Mouse (Mus musculus): ENCODE measurements around the gene Vmn2r83.
"Not testable (repeated sequence)": the region's sequence is repeated elsewhere in the genome, so short reads cannot be mapped to it uniquely, and the experiment has no call there.

The Vmn2r83 gene

GRCm38 (mm10) chr10:79468431-79468830 lies at the start of gene Vmn2r83:
Vmn2r83 (plus strand) TSS chr10:79468731.
- DNase-seq (ENCODE audit: low spot score), result no peak

GRCm38 (mm10) chr10:79435141-79435820 lies 33.2 kb upstream of the Vmn2r83 start:
- DNase-seq (ENCODE audit: low spot score), result not testable (repeated sequence)

- DNase-seq (ENCODE audit: low spot score), result no peak
Observed at GRCm38 (mm10) chr10:79495886-79496285, 27.4 kb downstream of the Vmn2r83 start.

GRCm38 (mm10) chr10:79496701-79497288 lies 28.3 kb downstream of the Vmn2r83 start:
- DNase-seq (ENCODE audit: low spot score), result no peak

GRCm38 (mm10) chr10:79502830-79503644 lies 34.5 kb downstream of the Vmn2r83 start:
- DNase-seq (ENCODE audit: low spot score), result no peak

GRCm38 (mm10) chr10:79506709-79507108 lies 38.2 kb downstream of the Vmn2r83 start:
- no peak for DNase-seq (ENCODE audit: low spot score)

- no peak for DNase-seq (ENCODE audit: low spot score)
Observed at GRCm38 (mm10) chr10:79524433-79524832, 55.9 kb downstream of the Vmn2r83 start.

- no peak for DNase-seq (ENCODE audit: low spot score)
Observed at GRCm38 (mm10) chr10:79525456-79526325, 57.2 kb downstream of the Vmn2r83 start.

GRCm38 (mm10) chr10:79526661-79527452 lies 58.3 kb downstream of the Vmn2r83 start:
- no peak for DNase-seq (ENCODE audit: low spot score)

- peak; percentile 59 for DNase-seq (ENCODE audit: low spot score)
Observed at GRCm38 (mm10) chr10:79527453-79527845, 58.9 kb downstream of the Vmn2r83 start.

GRCm38 (mm10) chr10:79528081-79528480 lies 59.5 kb downstream of the Vmn2r83 start:
- DNase-seq (ENCODE audit: low spot score), result no peak

- DNase-seq (ENCODE audit: low spot score), result no peak
Observed at GRCm38 (mm10) chr10:79530241-79530640, 61.7 kb downstream of the Vmn2r83 start.

- no peak for DNase-seq (ENCODE audit: low spot score)
Observed at GRCm38 (mm10) chr10:79530721-79531120, 62.2 kb downstream of the Vmn2r83 start.

GRCm38 (mm10) chr10:79531593-79531992 lies 63.1 kb downstream of the Vmn2r83 start:
- DNase-seq (ENCODE audit: low spot score), result no peak

GRCm38 (mm10) chr10:79532678-79533077 lies 64.1 kb downstream of the Vmn2r83 start:
- peak; percentile 7 for DNase-seq (ENCODE audit: low spot score)

GRCm38 (mm10) chr10:79533126-79533911 lies 64.8 kb downstream of the Vmn2r83 start, which contains the start of gene Plpp2:
Plpp2 (minus strand) TSS chr10:79533796.
- peak; percentile 58 for DNase-seq (ENCODE audit: low spot score)

- DNase-seq (ENCODE audit: low spot score), result no peak
Observed at GRCm38 (mm10) chr10:79534426-79534825, 65.9 kb downstream of the Vmn2r83 start.

GRCm38 (mm10) chr10:79535431-79535830 lies 66.9 kb downstream of the Vmn2r83 start:
- DNase-seq (ENCODE audit: low spot score), result no peak

- no peak for DNase-seq (ENCODE audit: low spot score)
Observed at GRCm38 (mm10) chr10:79536461-79537080, 68.0 kb downstream of the Vmn2r83 start.

- DNase-seq (ENCODE audit: low spot score), result no peak
Observed at GRCm38 (mm10) chr10:79537271-79537670, 68.7 kb downstream of the Vmn2r83 start.
